Mouse (Mus musculus) midbrain, embryonic 10.5 days (tissue): ENCODE data around the gene Olfr56. TPM values are rescaled to one million over a fixed set of nuclear protein-coding genes. Genes with fewer than 3 reads are reported as not detected.
"Not testable (repeated sequence)": the region's sequence is repeated elsewhere in the genome, so short reads cannot be mapped to it uniquely, and the experiment has no call there.

Experiments
- DNase-seq: peaks from one replicate; pipeline ENCODE4 v3.0.0-alpha.2; 2017; ENCODE audit warnings: low spot score
- H3K27ac ChIP-seq: fragments of 300-500 bp; sonication (generic); replicated peaks from 2 replicates; pipeline ENCODE4 v1.5.1; 2016; ENCODE audit warnings: mild to moderate bottlenecking
- H3K27me3 ChIP-seq: fragments of 300-500 bp; sonication (generic); 2 replicates; pipeline ENCODE4 v1.6.1; 2016; ENCODE audit warnings: low read depth, mild to moderate bottlenecking; ENCODE audit not compliant: poor library complexity, severe bottlenecking
- H3K36me3 ChIP-seq: fragments of 300-500 bp; sonication (generic); 2 replicates; pipeline ENCODE4 v1.6.1; 2016; ENCODE audit warnings: mild to moderate bottlenecking, moderate library complexity
- H3K4me1 ChIP-seq: fragments of 300-500 bp; sonication (generic); 2 replicates; pipeline ENCODE4 v1.6.1; 2016
- H3K4me3 ChIP-seq: fragments of 300-500 bp; sonication (generic); 2 replicates; pipeline ENCODE4 v1.5.1; 2016; ENCODE audit warnings: mild to moderate bottlenecking, moderate library complexity
- H3K9me3 ChIP-seq: fragments of 300-500 bp; sonication (generic); replicated peaks from 2 replicates; pipeline ENCODE4 v1.6.1; 2016; ENCODE audit warnings: mild to moderate bottlenecking
- WGBS: fragments of 180-500 bp; shearing (Covaris S2); methylation state at CpG from one replicate; pipeline ENCODE4 v1.1.7; 2016; 5-methylcytosine and 5-hydroxymethylcytosine counted together
- polyA plus RNA-seq: library from polyadenylated mRNA; unstranded; fragments of >200 nt; fragmentation: Nextera tagmentation; extraction: Ambion mirVana; gene quantifications from 2 replicates; pipeline ENCODE4 v1.2.1, GENCODE M21; 2016

The Olfr56 gene
- not detected in 2 replicates for polyA plus RNA-seq

GRCm38 (mm10) chr11:48978240-48978939, at the start of gene Olfr56:
Olfr56 (plus strand) TSS chr11:48978889.
- DNase-seq, H3K4me1 ChIP-seq, H3K27me3 ChIP-seq, H3K27ac ChIP-seq, H3K4me3 ChIP-seq, H3K9me3 ChIP-seq, H3K36me3 ChIP-seq: not testable (repeated sequence)
- WGBS, result no CpG with 5 or more reads among the region's 1 CpGs

DNA sequence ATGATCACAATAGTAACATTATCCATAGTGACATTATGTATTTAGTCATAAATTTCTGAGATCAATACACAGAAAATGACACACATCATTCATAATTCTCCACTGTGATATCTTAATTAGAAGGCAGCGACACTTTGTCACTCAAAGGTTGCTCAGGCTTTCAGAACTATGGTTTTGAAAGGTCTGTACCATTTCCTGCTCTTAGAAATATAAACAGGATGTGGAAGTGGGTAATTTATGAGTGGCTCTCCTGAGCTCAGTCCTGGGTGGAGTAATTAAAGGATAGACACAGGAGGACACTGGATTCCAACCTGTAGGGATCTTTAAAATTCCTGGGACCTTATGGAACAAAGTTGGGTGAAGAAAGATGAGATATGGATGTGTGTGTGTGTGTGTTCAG, 45.3 kb upstream of the Olfr56 start:
- not testable (repeated sequence) for H3K4me3 ChIP-seq, H3K4me1 ChIP-seq, DNase-seq, H3K27me3 ChIP-seq, H3K36me3 ChIP-seq, H3K27ac ChIP-seq, H3K9me3 ChIP-seq
- WGBS, result 84% methylated on average over 1 of the region's 1 CpGs

- not testable (repeated sequence) for DNase-seq, H3K4me3 ChIP-seq
Observed at GRCm38 (mm10) chr11:48933923-48934322, 44.8 kb upstream of the Olfr56 start.

DNA sequence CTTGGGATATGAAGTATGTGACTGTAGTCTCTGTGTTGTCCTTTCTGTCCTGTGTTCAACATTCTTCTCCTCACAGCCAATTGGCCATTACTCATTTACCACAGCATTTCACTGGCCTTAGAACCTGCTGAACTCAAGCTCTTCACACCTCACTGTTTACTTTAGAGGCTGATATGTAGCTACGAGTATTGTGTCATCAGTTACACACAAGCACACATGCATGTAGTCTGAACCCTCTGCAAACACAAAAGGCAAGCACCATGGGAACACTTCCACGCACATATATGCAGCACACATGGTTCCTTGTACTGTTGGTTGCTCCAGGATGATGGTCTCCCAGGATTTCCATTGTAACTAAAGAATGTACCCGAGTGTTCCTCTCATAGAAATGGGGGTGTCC, 43.4 kb upstream of the Olfr56 start:
- H3K4me3 ChIP-seq, H3K27ac ChIP-seq, H3K4me1 ChIP-seq, DNase-seq, H3K9me3 ChIP-seq, H3K27me3 ChIP-seq, H3K36me3 ChIP-seq: not testable (repeated sequence)
- WGBS, result no CpG with 5 or more reads among the region's 3 CpGs

More at GRCm38 (mm10) chr11:48933923-48934322, 44.8 kb upstream of the Olfr56 start:
- 100% methylated on average over 1 of the region's 1 CpGs for WGBS
- H3K4me1 ChIP-seq, H3K27ac ChIP-seq, H3K36me3 ChIP-seq, H3K27me3 ChIP-seq, H3K9me3 ChIP-seq: not testable (repeated sequence)

DNA sequence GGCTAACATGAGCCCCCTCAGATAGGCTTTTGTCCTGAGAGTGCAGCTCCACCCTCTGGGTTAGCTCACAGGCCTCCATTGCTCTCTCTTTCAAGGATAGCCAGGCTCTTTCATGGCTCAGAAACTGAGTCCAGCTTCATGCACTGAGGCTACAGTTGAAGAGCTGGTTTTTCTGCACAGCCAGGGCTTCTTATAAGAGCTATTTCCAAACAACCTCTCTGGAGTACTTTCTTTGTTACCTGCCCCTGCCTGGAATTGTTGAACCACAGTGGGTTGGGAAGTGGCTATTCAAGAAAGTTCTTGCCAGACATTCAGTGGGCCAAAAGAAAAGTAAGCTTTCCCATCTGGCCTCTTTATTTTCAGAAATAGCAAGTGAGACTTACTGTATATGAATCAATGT, 39.4 kb upstream of the Olfr56 start:
- not testable (repeated sequence) for H3K27ac ChIP-seq, H3K36me3 ChIP-seq, H3K9me3 ChIP-seq, H3K4me3 ChIP-seq, H3K27me3 ChIP-seq, DNase-seq, H3K4me1 ChIP-seq

DNA sequence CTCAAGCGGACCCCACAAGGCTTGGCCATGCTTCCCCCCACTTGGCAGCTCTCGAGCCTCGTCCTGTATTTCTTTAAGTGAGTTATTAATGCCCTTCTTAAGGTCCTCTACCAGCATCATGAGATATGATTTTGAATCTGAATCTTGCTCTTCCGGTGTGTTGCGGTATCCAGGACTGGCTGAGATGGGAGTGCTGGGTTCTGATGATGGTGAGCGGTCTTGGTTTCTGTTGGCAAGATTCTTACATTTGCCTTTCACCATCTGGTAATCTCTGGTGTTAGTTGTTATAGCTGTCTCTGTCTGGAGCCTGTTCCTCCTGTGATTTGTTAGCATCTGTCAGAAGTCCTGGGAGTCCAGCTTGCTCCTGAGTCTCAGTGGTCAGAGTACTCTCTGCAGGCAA, 32.6 kb upstream of the Olfr56 start, which contains the start of gene Psme2b:
TSS of gene Psme2b (minus strand) at position 101 of the 400 bp plus-strand sequence.
- H3K9me3 ChIP-seq, H3K36me3 ChIP-seq, H3K27ac ChIP-seq, H3K4me1 ChIP-seq, H3K27me3 ChIP-seq, H3K4me3 ChIP-seq, DNase-seq: not testable (repeated sequence)
- 94% methylated on average over 6 of the region's 6 CpGs for WGBS

- not testable (repeated sequence) for H3K9me3 ChIP-seq, H3K27me3 ChIP-seq, H3K4me1 ChIP-seq, DNase-seq, H3K4me3 ChIP-seq, H3K36me3 ChIP-seq, H3K27ac ChIP-seq
- WGBS, result no CpG with 5 or more reads among the region's 1 CpGs
Observed at GRCm38 (mm10) chr11:48974686-48975085, 4.0 kb upstream of the Olfr56 start.

DNA sequence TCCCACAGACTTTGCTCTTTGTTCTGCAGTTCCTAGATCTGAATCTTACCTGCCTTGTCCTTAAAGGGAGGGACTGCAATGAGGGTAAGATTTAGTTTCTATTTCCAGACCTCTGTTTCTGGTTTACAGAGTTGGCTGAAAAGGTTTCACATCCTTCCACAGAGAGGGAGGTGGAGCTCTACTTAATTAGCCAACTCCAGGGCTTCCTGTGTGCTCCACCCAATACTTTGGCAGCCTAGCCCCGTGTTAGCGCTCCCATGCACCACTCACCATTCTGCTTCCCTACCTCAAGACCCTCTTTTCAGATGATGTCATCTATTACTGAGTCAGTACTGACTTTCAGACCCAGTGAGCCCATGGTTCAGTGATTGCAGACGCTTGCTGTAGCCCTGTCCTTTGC, 562 bp downstream of the Olfr56 start, which contains the start of gene 9930111J21Rik1:
TSS of gene 9930111J21Rik1 (minus strand) at position 148 of the 400 bp plus-strand sequence.
- H3K36me3 ChIP-seq, H3K4me3 ChIP-seq, H3K4me1 ChIP-seq, H3K27me3 ChIP-seq, H3K9me3 ChIP-seq, H3K27ac ChIP-seq, DNase-seq: not testable (repeated sequence)
- no CpG with 5 or more reads among the region's 3 CpGs for WGBS

DNA sequence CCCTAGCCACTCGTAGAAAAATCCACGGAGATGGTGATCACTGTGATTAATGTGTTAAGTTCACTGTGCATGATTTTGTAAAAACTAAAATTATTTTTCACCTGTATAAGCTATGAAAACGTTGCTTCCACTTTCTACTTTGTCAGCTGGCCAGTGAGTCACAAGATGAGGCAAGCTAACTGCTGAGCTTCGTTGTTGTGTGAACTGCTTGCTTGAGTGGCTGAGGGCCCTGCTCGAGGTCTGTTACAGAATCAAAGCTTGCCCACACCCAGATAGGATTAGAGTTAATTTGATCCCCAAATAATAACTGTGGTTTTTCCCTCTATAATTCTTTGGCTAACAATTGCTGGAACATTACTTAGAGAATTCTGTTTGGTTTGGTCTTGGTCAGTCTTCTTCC, 1.4 kb downstream of the Olfr56 start:
- not testable (repeated sequence) for H3K27me3 ChIP-seq, H3K9me3 ChIP-seq, H3K4me1 ChIP-seq, H3K27ac ChIP-seq, DNase-seq, H3K36me3 ChIP-seq, H3K4me3 ChIP-seq
- WGBS, result no CpG with 5 or more reads among the region's 5 CpGs

DNA sequence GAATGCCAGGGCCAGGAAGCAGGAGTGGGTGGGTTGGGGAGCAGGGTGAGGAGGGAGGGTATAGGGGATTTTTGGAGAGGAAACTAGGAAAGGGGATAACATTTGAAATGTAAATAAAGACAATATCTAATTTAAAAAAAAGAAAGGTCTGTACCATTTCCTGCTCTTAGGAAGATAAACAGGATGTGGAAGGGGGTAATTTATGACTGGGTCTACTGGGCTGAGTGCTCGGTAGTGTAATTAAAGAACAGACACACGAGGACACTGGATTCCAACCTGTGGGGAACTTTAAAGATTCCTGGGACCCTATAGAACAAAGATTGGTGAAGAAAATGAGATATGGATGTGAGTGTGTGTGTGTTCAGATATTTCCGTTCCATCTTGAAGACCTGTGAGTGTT, 4.2 kb downstream of the Olfr56 start:
- not testable (repeated sequence) for H3K27me3 ChIP-seq, H3K9me3 ChIP-seq, DNase-seq, H3K36me3 ChIP-seq, H3K4me3 ChIP-seq, H3K4me1 ChIP-seq, H3K27ac ChIP-seq
- WGBS, result no CpG with 5 or more reads among the region's 3 CpGs

GRCm38 (mm10) chr11:48988219-48988618, 9.5 kb downstream of the Olfr56 start:
- whole genome bisulfite sequencing, result 76% methylated on average over 2 of the region's 3 CpGs
- H3K27me3 ChIP-seq, DNase-seq, H3K4me3 ChIP-seq, H3K4me1 ChIP-seq, H3K36me3 ChIP-seq, H3K27ac ChIP-seq, H3K9me3 ChIP-seq: not testable (repeated sequence)

DNA sequence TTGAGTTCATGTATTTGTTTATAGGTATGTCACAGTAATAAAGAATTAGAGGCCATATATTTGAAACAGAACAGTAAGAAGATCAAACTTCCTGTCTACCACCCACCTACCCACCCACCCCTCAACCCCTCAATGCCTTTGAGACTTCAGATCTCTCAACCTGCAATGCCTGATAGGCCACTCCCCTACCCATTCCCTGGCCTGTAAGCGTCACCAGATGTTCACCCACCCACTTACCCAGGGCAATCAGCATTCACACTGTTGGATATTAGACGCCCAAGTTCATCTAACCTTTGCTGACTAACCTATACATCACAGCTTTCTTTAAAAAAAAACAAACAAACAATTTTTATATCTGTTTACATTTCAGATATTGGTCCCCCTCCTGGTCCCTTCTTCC, 11.3 kb downstream of the Olfr56 start:
- H3K4me3 ChIP-seq, H3K36me3 ChIP-seq, H3K4me1 ChIP-seq, DNase-seq, H3K9me3 ChIP-seq, H3K27ac ChIP-seq, H3K27me3 ChIP-seq: not testable (repeated sequence)
- 81% methylated on average over 2 of the region's 2 CpGs for whole genome bisulfite sequencing

GRCm38 (mm10) chr11:48991740-48992520, 13.2 kb downstream of the Olfr56 start, which contains the start of gene Gm12185:
Gm12185 (minus strand) TSS chr11:48992226.
- not testable (repeated sequence) for DNase-seq, H3K9me3 ChIP-seq, H3K27ac ChIP-seq, H3K4me3 ChIP-seq, H3K36me3 ChIP-seq, H3K27me3 ChIP-seq, H3K4me1 ChIP-seq
- WGBS, result 77% methylated on average over 4 of the region's 4 CpGs
